Mouse (Mus musculus) embryonic facial prominence, embryonic 11.5 days (tissue): ENCODE data around the gene Crtc2. TPM values are rescaled to one million over a fixed set of nuclear protein-coding genes. Genes with fewer than 3 reads are reported as not detected.

Experiments
- ATAC-seq: fragments of 200-750 bp; cut with Nextera tagmentation; replicated peaks from 2 replicates; pipeline ENCODE4 v1.8.0; 2017; ENCODE audit warnings: low read depth; ENCODE audit not compliant: insufficient number of reproducible peaks, low FRiP score, low TSS enrichment
- DNase-seq: peaks from one replicate; pipeline ENCODE4 v3.0.0-alpha.2; 2015; ENCODE audit warnings: low spot score
- H3K27ac ChIP-seq: fragments of 300-500 bp; sonication (generic); replicated peaks from 2 replicates; pipeline ENCODE4 v1.5.1; 2014; ENCODE audit warnings: mild to moderate bottlenecking, low read depth, low read length, control low read depth
- H3K27me3 ChIP-seq: fragments of 300-500 bp; sonication (generic); 2 replicates; pipeline ENCODE4 v1.6.1; 2014; ENCODE audit warnings: mild to moderate bottlenecking, low read length, moderate library complexity, mixed read lengths; ENCODE audit not compliant: control insufficient read depth, insufficient read depth
- H3K36me3 ChIP-seq: fragments of 300-500 bp; sonication (generic); replicated peaks from 2 replicates; pipeline ENCODE4 v1.6.1; 2014; ENCODE audit warnings: low read depth, mild to moderate bottlenecking, low read length, moderate library complexity, mixed read lengths; ENCODE audit not compliant: control insufficient read depth, insufficient read depth
- H3K4me1 ChIP-seq: fragments of 300-500 bp; sonication (generic); 2 replicates; pipeline ENCODE4 v1.6.1; 2014; ENCODE audit warnings: low read length, mixed read lengths; ENCODE audit not compliant: control insufficient read depth, insufficient read depth
- H3K4me2 ChIP-seq: fragments of 300-500 bp; sonication (generic); 2 replicates; pipeline ENCODE4 v1.6.1; 2014; ENCODE audit warnings: low read depth, mild to moderate bottlenecking, control low read depth, low read length, moderate library complexity
- H3K4me3 ChIP-seq: fragments of 300-500 bp; sonication (generic); 2 replicates; pipeline ENCODE4 v1.5.1; 2014; ENCODE audit warnings: low read depth, low read length, control low read depth
- H3K9ac ChIP-seq: fragments of 300-500 bp; sonication (generic); replicated peaks from 2 replicates; pipeline ENCODE4 v1.6.1; 2014; ENCODE audit warnings: mild to moderate bottlenecking, control low read depth, low read length
- H3K9me3 ChIP-seq: fragments of 300-500 bp; sonication (generic); replicated peaks from 2 replicates; pipeline ENCODE4 v1.6.1; 2016; ENCODE audit warnings: mild to moderate bottlenecking, low read length, inconsistent platforms, mixed read lengths; ENCODE audit not compliant: control insufficient read depth
- WGBS: fragments of 180-500 bp; shearing (Covaris S2); extraction: QIAGEN DNeasy Blood & Tissue Kit; methylation state at CpG from one replicate; pipeline ENCODE4 v1.1.7; 2014; 5-methylcytosine and 5-hydroxymethylcytosine counted together
- polyA plus RNA-seq: library from polyadenylated mRNA; unstranded; fragments of >200 nt; fragmentation: Nextera tagmentation; extraction: Ambion mirVana; gene quantifications from 2 replicates; pipeline ENCODE4 v1.2.1, GENCODE M21; 2014

Crtc2 gene
- polyA plus RNA-seq, 1 experiment from 2014 or later, result 10.8 TPM

DNA sequence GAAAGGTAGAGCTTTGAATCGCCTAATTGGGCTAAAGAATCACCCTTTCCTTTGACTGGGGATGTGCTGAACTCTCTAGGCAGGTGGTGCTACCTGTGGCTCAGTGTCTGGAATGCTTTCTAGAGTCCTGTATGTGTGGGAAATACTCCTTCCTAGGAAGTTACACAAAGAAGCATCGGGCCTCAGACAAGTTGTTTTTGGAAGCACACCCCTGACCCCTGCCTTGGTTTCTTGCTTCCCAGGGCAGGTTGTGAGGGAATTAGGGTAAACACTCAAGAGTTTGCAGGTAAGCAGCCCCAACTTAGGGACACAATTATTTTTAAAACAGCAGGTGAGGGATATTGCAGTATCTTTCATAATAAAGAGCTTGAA lies 1.2 kb downstream of the Crtc2 start:
- ATAC-seq, result no peak
- WGBS, result 17% methylated on average over 2 of the region's 2 CpGs
- H3K9ac ChIP-seq, result peak overlapping the region; percentile 84
- 0 out of 2 replicates have a peak, but pooled peaks cover 2% of the 10 kb centered on the region for H3K36me3 ChIP-seq
- H3K27me3 ChIP-seq, result no peaks in the 10 kb centered on the region
- no peaks in the 10 kb centered on the region for H3K9me3 ChIP-seq
- H3K27ac ChIP-seq, result no peak overlapping the region
- peak overlapping the region; percentile 84 for H3K4me2 ChIP-seq
- H3K4me1 ChIP-seq, result peaks cover 5% of the 10 kb centered on the region; the same call in 1 of the 2 replicates
- DNase-seq, result no peak
- H3K4me3 ChIP-seq, result peak overlapping the region; percentile 78

DNA sequence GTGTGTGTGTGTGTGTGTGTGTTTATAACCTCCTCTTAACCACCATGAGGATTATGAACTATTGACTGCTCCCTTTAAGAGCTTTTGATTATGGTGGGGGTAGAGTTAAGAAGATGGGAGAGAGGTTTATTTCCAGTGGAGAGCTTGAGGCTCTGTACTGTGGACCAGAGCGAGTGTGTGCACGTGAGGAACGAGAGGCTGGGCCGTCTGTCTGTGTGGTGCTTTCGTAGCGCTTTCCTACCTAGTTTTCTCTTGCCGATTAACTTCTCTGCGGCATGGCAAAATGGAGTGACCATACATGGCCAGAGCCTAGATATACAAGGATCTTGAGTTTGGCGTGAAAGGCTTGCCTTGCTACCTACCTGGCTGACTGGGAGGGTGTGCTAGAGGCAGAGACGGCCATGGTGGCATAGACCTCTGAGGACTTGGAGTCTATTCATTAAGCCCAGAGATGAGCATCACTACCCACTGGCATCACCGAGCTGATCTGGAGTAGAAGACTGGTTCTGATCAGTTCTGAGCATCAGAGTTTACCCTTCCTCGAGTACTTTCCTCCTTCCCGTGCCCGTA lies 1.9 kb downstream of the Crtc2 start:
- no peak for DNase-seq
- Histone ChIP-seq H3K27me3 (no peaks in the 10 kb centered on the region), H3K9me3 (no peaks in the 10 kb centered on the region), H3K9ac (no peak overlapping the region), H3K27ac (no peak overlapping the region), H3K4me2 (no peak overlapping the region), H3K4me1 (peaks cover 5% of the 10 kb centered on the region; the same call in 1 of the 2 replicates), H3K36me3 (peaks cover 4% of the 10 kb centered on the region; the same call in 1 of the 2 replicates), H3K4me3 (no peak overlapping the region)
- WGBS, result 92% methylated on average over 14 of the region's 14 CpGs
- no peak for ATAC-seq

DNA sequence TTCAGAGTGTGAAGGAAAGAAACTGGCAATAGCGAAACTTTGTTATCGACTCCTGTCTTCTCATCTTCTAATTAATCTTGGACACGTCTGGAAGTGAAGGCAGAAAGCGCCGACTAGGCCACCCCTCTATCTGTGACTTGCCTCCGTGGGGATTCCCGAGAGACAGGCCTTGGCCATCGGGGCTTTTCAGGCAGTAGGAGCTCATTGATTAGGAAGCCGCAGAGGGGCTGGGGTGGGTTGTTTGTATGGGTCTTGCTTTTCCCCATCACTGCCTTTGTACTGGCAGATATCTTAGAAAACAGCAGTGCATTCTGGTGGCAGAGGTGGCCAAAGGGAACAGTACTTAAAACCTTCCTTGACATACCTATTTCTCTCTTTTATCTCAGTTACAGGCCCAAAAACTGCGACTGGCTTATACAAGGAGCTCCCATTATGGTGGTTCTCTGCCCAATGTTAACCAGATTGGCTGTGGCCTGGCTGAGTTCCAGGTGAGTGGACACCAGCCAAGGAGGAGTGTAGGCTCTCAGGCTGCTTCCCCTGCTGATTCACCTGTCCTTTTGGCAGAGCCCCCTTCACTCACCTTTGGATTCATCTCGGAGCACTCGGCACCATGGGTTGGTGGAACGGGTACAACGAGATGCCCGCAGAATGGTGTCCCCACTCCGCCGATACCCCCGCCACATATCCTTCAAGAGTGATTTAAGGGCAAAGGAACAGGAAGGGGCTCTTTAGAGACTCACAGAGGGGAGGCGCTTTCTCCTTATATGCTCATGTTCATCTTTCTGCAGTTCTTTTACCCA lies 3.0 kb downstream of the Crtc2 start:
- Histone ChIP-seq H3K9ac (no peak overlapping the region), H3K9me3 (no peaks in the 10 kb centered on the region), H3K4me3 (no peak overlapping the region), H3K27ac (no peak overlapping the region), H3K4me2 (no peak overlapping the region), H3K27me3 (no peaks in the 10 kb centered on the region), H3K4me1 (peaks cover 5% of the 10 kb centered on the region; the same call in 1 of the 2 replicates), H3K36me3 (peaks cover 4% of the 10 kb centered on the region; the same call in 1 of the 2 replicates)
- WGBS, result 94% methylated on average over 19 of the region's 19 CpGs
- DNase-seq (no peak), ATAC-seq (no peak)

DNA sequence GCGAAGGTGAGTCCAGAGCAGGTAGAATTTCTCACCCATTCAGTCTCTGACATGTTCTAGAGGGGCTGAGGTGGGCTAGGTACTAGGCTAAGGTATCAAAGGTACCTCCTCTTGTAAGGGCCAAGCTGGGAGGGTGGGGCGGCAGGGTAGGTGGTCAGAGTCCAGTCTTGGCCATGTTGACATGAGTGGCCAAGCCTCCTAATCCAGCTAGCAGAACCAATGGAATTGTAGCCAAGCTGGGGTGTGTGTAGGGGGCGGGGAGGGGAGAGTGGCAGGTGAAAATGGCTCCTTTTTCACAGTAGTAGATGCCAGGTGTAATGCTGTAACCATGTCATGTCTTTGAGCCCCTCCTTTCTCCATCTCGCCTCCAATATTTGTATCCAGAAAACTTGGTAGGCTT lies 4.6 kb downstream of the Crtc2 start:
- no peaks in the 10 kb centered on the region for H3K27me3 ChIP-seq

DNA sequence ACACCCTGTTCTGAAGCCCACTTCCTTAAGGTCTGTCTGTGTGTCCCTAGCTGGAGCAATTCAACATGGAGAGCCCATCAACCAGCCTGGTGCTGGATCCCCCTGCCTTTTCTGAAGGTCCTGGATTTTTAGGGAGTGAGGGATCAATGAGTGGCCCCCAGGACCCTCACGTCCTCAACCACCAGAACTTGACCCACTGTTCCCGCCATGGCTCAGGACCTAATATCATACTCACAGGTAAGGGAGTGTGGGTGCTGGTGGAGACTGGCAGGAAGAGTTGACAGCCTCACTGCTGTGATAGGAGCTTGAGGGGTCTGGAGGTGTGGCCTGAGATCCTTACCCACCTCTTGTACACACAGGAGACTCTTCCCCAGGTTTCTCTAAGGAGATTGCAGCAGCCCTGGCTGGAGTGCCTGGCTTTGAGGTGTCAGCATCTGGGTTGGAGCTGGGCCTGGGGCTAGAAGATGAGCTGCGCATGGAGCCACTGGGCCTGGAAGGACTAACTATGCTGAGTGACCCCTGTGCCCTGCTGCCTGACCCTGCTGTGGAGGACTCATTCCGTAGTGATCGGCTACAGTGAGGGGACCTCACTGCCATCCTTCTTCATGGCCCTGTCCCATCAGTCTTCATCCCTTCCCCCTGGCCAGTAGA lies 9.3 kb downstream of the Crtc2 start:
- H3K4me1 ChIP-seq, result no peaks in the 10 kb centered on the region; the same call in 1 of the 2 replicates
- H3K4me2 ChIP-seq, result no peak overlapping the region
- DNase-seq, result no peak
- H3K36me3 ChIP-seq, result peaks cover 8% of the 10 kb centered on the region; the same call in 1 of the 2 replicates
- no peak overlapping the region for H3K27ac ChIP-seq
- H3K9ac ChIP-seq, result no peak overlapping the region
- H3K9me3 ChIP-seq, result no peaks in the 10 kb centered on the region
- no peaks in the 10 kb centered on the region for H3K27me3 ChIP-seq
- WGBS, result 80% methylated on average over 5 of the region's 5 CpGs
- no peak overlapping the region for H3K4me3 ChIP-seq
- no peak for ATAC-seq

More for the DNA sequence above, 4.6 kb downstream of the Crtc2 start:
- Histone ChIP-seq H3K4me2 (no peak overlapping the region), H3K9ac (no peak overlapping the region), H3K4me1 (peaks cover 5% of the 10 kb centered on the region; the same call in 1 of the 2 replicates), H3K27ac (no peak overlapping the region), H3K9me3 (no peaks in the 10 kb centered on the region), H3K36me3 (peaks cover 8% of the 10 kb centered on the region; the same call in 1 of the 2 replicates), H3K4me3 (no peak overlapping the region)
- no peak for DNase-seq
- ATAC-seq, result no peak
- WGBS, result 92% methylated on average over 4 of the region's 4 CpGs

DNA sequence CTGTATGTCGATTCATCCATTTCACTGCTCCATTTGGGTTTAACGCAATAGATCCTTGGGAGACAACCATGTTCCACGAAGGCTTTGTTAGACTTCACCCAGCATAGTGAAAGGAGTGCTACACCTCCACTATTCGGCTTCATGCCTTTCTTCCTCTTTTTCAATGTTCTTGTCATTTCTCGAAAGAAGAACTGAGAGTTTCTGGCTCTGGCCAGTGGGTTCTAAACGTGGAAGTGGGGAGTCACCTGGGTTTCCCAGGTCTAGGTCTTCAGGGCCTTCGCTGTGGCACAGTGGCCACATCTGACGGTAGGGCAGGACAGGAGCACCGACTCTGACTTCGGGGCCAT lies 10.7 kb downstream of the Crtc2 start:
- no peak overlapping the region; the same call in 1 of the 2 replicates for H3K9ac ChIP-seq
- H3K4me2 ChIP-seq, result no peak overlapping the region; the same call in 1 of the 2 replicates
- H3K9me3 ChIP-seq, result no peaks in the 10 kb centered on the region
- no peaks in the 10 kb centered on the region for H3K27me3 ChIP-seq
- H3K36me3 ChIP-seq, result peaks cover 6% of the 10 kb centered on the region; the same call in 1 of the 2 replicates
- peak overlapping the region; percentile 70 for H3K4me3 ChIP-seq
- H3K27ac ChIP-seq, result peak overlapping the region; percentile 94; the same call in 1 of the 2 replicates
- no peaks in the 10 kb centered on the region; the same call in 1 of the 2 replicates for H3K4me1 ChIP-seq
- ATAC-seq, result no peak
- WGBS, result 34% methylated on average over 10 of the region's 10 CpGs
- no peak for DNase-seq

DNA sequence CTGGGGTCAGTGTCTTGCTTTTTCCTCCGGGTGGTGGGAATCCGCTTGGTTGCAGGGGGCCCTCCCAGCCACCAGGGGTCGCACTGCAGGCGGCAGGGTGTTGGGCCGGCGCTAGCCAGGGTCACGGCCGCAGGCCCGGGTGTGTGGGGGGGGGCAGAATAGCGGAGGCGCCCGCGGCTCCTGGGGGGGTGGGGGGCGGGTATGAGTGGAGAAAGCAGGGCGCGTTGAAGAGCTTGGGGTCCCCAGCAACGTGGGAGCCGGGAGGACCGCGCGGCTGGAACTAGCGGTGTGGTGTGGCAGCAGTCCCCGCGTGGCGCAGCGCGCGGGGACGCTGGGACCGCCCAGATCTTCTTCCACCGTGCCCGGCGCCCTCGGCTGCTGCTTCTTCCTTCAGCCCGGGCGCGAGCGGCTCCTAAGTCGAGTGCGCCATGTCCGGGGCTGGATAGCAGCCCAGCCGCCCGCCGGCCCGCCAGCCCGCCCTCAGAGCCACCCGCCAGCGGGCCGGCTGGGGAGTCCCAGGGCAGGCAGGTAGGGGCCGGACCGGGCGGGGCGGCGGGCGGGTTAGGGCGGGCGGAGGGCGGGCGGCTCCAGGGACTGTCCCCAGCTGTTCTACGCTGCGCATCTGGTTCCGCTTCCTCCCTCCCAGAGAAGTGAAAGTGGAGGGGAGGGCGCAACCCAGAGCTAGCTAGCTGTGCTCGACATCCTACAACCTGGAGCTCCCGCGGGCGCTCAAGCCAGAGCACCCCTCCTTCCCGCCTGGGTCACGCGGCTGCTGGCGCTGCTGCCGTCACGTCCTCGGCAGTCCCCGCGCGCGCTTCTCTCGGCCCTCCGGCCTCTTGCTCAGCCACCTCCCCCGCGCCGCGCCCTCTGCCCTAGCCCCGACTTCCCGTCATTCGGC lies 11.3 kb downstream of the Crtc2 start, which contains the start of gene Dennd4b:
TSS of gene Dennd4b (plus strand) at position 152 of the 898 bp plus-strand sequence.
- H3K4me2 ChIP-seq, result peak within 1 kb of the TSS; percentile 88
- peak within 1 kb of the TSS; percentile 90 for H3K9ac ChIP-seq
- H3K27ac ChIP-seq, result peak within 1 kb of the TSS; percentile 94
- under 1% methylated on average over 63 of the region's 87 CpGs for WGBS
- H3K9me3 ChIP-seq, result no peaks in the 10 kb centered on the region
- H3K4me1 ChIP-seq, result no peaks in the 10 kb centered on the region; the same call in 1 of the 2 replicates
- peaks cover 6% of the 10 kb centered on the region; the same call in 1 of the 2 replicates for H3K36me3 ChIP-seq
- DNase-seq (peak; percentile 84), ATAC-seq (peak; percentile 88)
- H3K27me3 ChIP-seq, result no peaks in the 10 kb centered on the region
- peak within 1 kb of the TSS; percentile 70 for H3K4me3 ChIP-seq
